Mouse (Mus musculus) stomach, postnatal 0 days (tissue): ENCODE results near the gene Rab1b. TPM values are rescaled to one million over a fixed set of nuclear protein-coding genes. Genes with fewer than 3 reads are reported as not detected.

ENCODE experiments used
- ATAC-seq: fragments of 200-750 bp; cut with Nextera tagmentation; 2 replicates; pipeline ENCODE4 v1.8.0; 2017; ENCODE audit not compliant: low FRiP score, low TSS enrichment
- DNase-seq: peaks from one replicate; pipeline ENCODE4 v3.0.0-alpha.2; 2016; ENCODE audit warnings: low spot score
- H3K27ac ChIP-seq: fragments of 300-500 bp; sonication (generic); replicated peaks from 2 replicates; pipeline ENCODE4 v1.5.1; 2014; ENCODE audit warnings: mild to moderate bottlenecking, control low read depth
- H3K27me3 ChIP-seq: fragments of 300-500 bp; sonication (generic); 2 replicates; pipeline ENCODE4 v1.6.1; 2014; ENCODE audit warnings: low read length; ENCODE audit not compliant: control insufficient read depth, insufficient read depth
- H3K36me3 ChIP-seq: fragments of 300-500 bp; sonication (generic); 2 replicates; pipeline ENCODE4 v1.6.1; 2014; ENCODE audit warnings: low read length, mixed read lengths; ENCODE audit not compliant: control insufficient read depth, insufficient read depth
- H3K4me1 ChIP-seq: fragments of 300-500 bp; sonication (generic); replicated peaks from 2 replicates; pipeline ENCODE4 v1.6.1; 2014; ENCODE audit warnings: antibody characterized with exemption; ENCODE audit not compliant: control insufficient read depth, insufficient read depth
- H3K4me2 ChIP-seq: fragments of 300-500 bp; sonication (generic); replicated peaks from 2 replicates; pipeline ENCODE4 v1.6.1; 2014; ENCODE audit warnings: low read depth, mild to moderate bottlenecking, control low read depth, moderate library complexity
- H3K4me3 ChIP-seq: fragments of 300-500 bp; sonication (generic); 2 replicates; pipeline ENCODE4 v1.5.1; 2014; ENCODE audit warnings: low read depth, low read length, control low read depth
- H3K9ac ChIP-seq: fragments of 300-500 bp; sonication (generic); 2 replicates; pipeline ENCODE4 v1.6.1; 2014; ENCODE audit warnings: mild to moderate bottlenecking, low read length, control low read depth, mixed read lengths
- H3K9me3 ChIP-seq: fragments of 300-500 bp; sonication (generic); 2 replicates; pipeline ENCODE4 v1.6.1; 2016; ENCODE audit warnings: low read length; ENCODE audit not compliant: control insufficient read depth
- CTCF ChIP-seq: IDR thresholded peaks from 2 replicates; pipeline ENCODE4 v1.5.1; 2016; ENCODE audit warnings: antibody characterized with exemption, low read depth, mild to moderate bottlenecking, moderate library complexity
- EP300 ChIP-seq: optimal IDR thresholded peaks from 2 replicates; pipeline ENCODE3; 2016; ENCODE audit warnings: antibody characterized with exemption
- WGBS: fragments of 180-500 bp; shearing (Covaris S2); extraction: QIAGEN DNeasy Blood & Tissue Kit; methylation state at CpG from one replicate; pipeline ENCODE4 v1.1.7; 2014; 5-methylcytosine and 5-hydroxymethylcytosine counted together
- polyA plus RNA-seq: library from polyadenylated mRNA; unstranded; fragments of >200 nt; fragmentation: Nextera tagmentation; extraction: Ambion mirVana; gene quantifications from 2 replicates; pipeline ENCODE4 v1.2.1, GENCODE M21; 2015

Gene Rab1b
- polyA plus RNA-seq, 1 experiment from 2014 or later = 183 TPM

- TF ChIP-seq CTCF (peak; percentile 73), EP300 (no peak)
- H3K9ac ChIP-seq = no peak overlapping the region
- H3K4me2 ChIP-seq = no peak overlapping the region
- no peaks in the 10 kb centered on the region for H3K27me3 ChIP-seq
- WGBS = 23% methylated on average over 5 of the region's 5 CpGs
- DNase-seq (peak; percentile 61), ATAC-seq (peak; percentile 38; the same call in 1 of the 2 replicates)
- peak overlapping the region; percentile 13; the same call in 1 of the 2 replicates for H3K27ac ChIP-seq
- H3K4me3 ChIP-seq = no peak overlapping the region
- H3K4me1 ChIP-seq = no peaks in the 10 kb centered on the region
- H3K9me3 ChIP-seq = no peaks in the 10 kb centered on the region
- H3K36me3 ChIP-seq = peaks cover 24% of the 10 kb centered on the region
These were observed 1.4 kb upstream of the Rab1b start for GRCm38 (mm10) chr19:5108271-5108575.

DNA sequence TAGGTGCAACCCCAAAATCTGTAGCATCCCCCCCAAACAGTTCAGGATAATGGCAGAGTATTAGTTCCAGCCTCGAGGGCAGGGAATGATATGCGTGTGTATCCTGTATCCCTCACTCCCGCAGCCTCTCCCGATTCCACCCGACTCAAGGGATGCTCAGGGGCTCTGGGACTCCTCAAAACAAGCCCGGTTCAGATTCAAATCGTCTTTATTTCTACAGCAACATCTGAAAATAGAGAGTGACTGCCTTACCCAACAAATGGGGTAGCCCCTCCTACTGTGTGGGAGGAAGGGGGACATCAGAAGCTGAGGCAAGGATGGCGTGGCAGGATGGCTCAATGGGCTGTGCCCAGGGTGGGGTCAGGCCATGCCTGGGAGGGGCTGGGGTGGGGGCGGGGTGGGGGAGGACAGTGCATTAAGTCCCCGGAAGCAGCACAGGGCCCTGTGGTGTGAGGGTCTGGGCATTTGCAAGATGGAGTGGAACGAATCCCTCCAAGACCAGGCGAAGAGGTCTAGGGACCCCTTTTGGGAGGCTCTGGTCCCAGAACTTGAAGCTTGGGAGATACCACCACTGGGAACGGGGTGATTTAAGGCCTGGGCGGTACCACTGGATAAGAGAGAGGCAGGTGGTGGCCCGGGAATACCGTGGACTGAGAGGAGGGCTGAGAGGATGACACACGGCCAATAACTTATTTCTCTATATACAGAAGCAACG, 841 bp upstream of the Rab1b start:
- Histone ChIP-seq H3K9ac (no peak overlapping the region), H3K9me3 (no peaks in the 10 kb centered on the region), H3K4me3 (no peak overlapping the region), H3K27ac (no peak overlapping the region), H3K27me3 (no peaks in the 10 kb centered on the region), H3K4me1 (no peaks in the 10 kb centered on the region), H3K36me3 (peaks cover 27% of the 10 kb centered on the region), H3K4me2 (no peak overlapping the region)
- ATAC-seq = no peak
- TF ChIP-seq EP300 (no peak), CTCF (no peak)
- 69% methylated on average over 18 of the region's 18 CpGs for WGBS
- no peak for DNase-seq

DNA sequence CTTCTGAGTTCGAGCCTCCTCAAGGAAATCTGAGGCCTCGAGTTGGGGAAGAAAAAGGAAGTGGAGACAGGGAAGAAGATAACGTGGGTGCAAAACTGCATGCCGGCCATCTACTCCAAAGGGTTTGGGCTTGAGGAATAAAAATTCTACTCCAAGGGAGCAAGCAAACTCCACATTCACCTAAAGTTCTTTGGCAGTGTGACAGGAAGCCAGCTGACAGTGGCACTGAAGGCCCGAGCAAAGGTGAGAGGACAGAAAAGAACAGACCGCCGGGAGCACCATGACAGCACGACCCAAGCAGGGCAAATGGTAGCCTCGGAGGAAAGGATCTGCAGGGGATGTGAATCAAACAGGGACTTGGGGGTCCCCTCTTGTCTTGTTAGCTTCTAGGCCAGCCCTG, 798 bp downstream of the Rab1b start:
- ATAC-seq (no peak), DNase-seq (peak; percentile 30)
- H3K4me3 ChIP-seq = peak overlapping the region; percentile 79
- no peaks in the 10 kb centered on the region for H3K9me3 ChIP-seq
- peaks cover 31% of the 10 kb centered on the region for H3K36me3 ChIP-seq
- H3K4me2 ChIP-seq = peak overlapping the region; percentile 90
- H3K27ac ChIP-seq = peak overlapping the region; percentile 95
- TF ChIP-seq EP300 (no peak), CTCF (no peak)
- H3K4me1 ChIP-seq = no peaks in the 10 kb centered on the region
- no peaks in the 10 kb centered on the region for H3K27me3 ChIP-seq
- WGBS = 3% methylated on average over 9 of the region's 9 CpGs
- H3K9ac ChIP-seq = peak overlapping the region; percentile 92

DNA sequence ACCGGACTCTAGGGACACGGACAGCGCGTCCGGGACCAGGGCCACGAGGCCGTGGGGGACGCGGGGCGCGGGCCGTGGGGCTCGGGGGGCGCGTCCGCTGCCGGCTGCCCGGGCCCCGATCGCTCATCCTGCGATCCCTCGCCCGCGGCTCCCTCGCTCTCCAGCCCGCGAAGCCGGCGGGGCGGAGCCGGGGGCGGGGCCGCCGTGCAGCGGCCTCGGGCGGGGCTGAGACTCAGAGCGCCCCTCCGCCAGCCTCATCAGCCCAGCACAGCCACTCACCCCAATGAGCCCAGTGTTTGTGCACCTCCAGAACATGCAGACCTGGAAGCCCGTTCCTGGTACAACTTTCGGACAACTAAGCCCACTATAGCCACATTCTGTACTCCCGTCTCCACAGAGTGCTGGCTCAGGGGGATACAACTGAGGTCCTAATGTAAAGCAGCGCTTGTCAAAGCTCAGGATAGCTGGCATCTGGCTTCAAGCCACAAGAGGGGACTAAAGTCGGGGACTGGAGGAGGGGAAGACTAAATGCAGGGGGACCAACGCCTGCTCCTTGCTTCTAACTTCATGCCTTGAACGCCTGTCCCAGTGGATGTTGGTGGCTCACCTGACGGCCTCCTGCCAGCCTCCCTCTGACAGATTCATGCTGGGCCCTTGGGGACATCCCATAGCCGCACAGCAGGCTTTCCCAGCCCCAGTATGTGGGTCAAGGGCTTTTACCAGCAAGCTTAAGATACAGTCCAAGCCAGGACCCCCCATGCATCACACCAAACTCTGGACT, 8.3 kb downstream of the Rab1b start, which contains the start of gene Cnih2:
TSS of gene Cnih2 (minus strand) at position 159 of the 781 bp plus-strand sequence.
- Histone ChIP-seq H3K27me3 (no peaks in the 10 kb centered on the region), H3K9me3 (no peaks in the 10 kb centered on the region), H3K4me1 (0 out of 2 replicates have a peak, but pooled peaks cover 5% of the 10 kb centered on the region), H3K36me3 (peaks cover 26% of the 10 kb centered on the region), H3K27ac (no peak within 1 kb of the TSS), H3K4me2 (peak within 1 kb of the TSS; percentile 89), H3K9ac (peak within 1 kb of the TSS; percentile 67), H3K4me3 (peak within 1 kb of the TSS; percentile 44)
- TF ChIP-seq CTCF = no peak
- no peak for TF ChIP-seq EP300
- ATAC-seq (peak; percentile 36; the same call in 1 of the 2 replicates), DNase-seq (peak; percentile 69)
- WGBS = 5% methylated on average over 32 of the region's 48 CpGs

DNA sequence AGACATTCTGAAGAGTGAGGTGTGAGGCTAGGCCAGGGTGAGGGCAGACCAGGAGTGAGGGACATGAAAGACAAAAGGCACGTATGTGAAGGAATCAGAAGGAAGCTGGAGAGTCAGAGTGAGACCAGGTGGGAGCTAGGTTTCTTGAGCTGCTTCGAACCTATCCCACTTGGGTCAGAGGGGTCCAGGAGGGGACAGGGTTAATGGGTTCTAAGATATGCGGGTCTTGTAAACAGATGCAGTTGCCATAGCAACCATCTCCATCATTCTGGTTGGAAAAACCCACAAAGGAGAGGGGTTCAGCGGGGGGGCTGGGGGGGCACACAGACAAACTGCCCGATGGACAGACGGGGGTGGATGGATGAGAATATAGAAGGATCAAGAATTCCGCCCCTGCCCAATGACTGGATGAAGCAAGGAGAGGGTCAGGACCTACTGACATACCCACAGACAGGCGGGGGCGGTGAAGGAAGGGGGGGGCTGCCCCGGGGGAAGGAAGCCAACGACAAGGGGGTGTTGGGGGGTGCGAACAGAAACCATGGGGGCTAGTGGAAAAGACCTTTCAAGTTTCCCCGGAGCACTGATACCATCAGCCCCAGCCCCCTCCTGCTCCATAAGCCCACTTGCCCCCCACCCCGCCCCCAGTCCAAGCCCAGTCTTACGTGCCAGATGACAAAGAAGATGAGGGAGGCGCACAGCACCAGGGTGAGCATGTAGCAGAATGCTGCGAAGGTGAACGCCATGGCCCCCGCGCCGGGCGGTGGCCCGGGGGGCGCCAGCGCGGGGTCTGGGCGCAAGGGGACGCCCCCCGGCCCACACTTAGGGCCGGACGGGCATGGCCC, 9.1 kb downstream of the Rab1b start:
- 4% methylated on average over 23 of the region's 31 CpGs for WGBS
- Histone ChIP-seq H3K27ac (no peak overlapping the region), H3K4me3 (peak overlapping the region; percentile 44), H3K9me3 (no peaks in the 10 kb centered on the region), H3K27me3 (no peaks in the 10 kb centered on the region), H3K4me1 (0 out of 2 replicates have a peak, but pooled peaks cover 5% of the 10 kb centered on the region), H3K9ac (peak overlapping the region; percentile 67), H3K36me3 (peaks cover 27% of the 10 kb centered on the region), H3K4me2 (peak overlapping the region; percentile 89)
- TF ChIP-seq EP300 = no peak
- no peak for TF ChIP-seq CTCF
- ATAC-seq (no peak), DNase-seq (peak; percentile 20)
